Mouse (Mus musculus): ENCODE data around the gene Olfr576. TPM values are rescaled to one million over a fixed set of nuclear protein-coding genes. Genes with fewer than 3 reads are reported as not detected.
A peak's percentile ranks its signal among the peaks of the same experiment; 100 is the strongest.

Gene Olfr576
- not detected in 2 replicates for polyA plus RNA-seq (2015; fragmentation: Nextera tagmentation; extraction: Ambion mirVana)

DNA sequence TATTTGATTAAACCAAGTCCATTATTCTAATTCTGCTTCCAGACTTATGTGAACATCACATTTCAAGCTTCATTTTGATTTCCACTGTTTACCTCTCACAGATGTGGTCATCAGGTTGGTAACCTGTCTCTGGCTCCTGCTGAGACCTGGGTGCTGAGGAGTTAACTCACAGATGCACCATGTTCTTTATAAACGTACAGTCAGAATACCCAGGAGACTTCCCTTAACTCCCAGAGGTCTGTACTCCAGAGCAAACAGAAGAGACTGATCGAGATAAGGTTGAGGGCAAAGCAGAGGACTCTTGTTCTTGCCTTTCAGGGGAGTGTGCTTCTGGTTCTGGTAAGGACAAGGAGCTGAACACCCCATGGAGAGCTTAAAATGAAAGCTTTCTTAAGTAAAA, at the start of gene Olfr576:
Gene Olfr576 (plus strand): TSS at position 301 of the 400 bp plus-strand sequence.
- DNase-seq (ENCODE audit: low spot score): no peak

DNA sequence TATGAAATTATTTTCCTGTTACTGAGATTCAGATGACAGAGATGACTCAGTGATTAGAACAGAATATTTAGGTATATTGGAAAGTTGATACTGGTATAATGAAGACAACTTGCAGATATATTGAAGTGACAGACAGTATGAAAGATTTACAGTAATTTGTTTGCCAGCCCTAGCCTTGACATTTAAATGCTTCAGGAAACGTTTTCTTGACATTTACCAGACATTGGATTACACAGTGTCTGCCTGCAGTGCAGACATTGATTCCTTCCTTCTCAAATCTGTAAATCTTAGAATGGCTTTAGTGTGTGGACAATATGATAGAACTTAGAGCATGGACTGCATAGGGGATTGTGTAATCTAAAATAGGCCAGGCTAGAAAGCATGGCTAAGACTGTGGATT, 47.2 kb upstream of the Olfr576 start:
- no peak for DNase-seq (ENCODE audit: low spot score)

DNA sequence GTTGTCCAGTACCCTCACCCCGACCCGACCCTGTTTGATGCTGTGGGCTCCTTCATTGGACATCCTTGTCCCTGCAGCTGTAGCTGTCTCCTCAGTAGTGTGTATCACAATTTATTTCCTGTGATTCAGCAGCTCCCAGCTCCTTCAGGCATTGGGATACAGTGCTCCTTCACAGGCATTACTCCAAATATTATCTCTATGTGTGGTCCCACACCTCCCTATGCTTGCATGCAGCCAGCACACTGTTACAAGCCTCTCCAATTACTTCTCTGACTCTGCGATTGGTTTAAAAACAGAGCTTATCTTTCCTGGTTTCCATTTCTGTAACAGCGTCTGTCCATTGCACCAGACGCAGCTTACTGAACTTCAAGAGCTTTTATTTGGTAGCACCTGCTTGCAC, 46.1 kb upstream of the Olfr576 start:
- DNase-seq (ENCODE audit: low spot score): no peak

DNA sequence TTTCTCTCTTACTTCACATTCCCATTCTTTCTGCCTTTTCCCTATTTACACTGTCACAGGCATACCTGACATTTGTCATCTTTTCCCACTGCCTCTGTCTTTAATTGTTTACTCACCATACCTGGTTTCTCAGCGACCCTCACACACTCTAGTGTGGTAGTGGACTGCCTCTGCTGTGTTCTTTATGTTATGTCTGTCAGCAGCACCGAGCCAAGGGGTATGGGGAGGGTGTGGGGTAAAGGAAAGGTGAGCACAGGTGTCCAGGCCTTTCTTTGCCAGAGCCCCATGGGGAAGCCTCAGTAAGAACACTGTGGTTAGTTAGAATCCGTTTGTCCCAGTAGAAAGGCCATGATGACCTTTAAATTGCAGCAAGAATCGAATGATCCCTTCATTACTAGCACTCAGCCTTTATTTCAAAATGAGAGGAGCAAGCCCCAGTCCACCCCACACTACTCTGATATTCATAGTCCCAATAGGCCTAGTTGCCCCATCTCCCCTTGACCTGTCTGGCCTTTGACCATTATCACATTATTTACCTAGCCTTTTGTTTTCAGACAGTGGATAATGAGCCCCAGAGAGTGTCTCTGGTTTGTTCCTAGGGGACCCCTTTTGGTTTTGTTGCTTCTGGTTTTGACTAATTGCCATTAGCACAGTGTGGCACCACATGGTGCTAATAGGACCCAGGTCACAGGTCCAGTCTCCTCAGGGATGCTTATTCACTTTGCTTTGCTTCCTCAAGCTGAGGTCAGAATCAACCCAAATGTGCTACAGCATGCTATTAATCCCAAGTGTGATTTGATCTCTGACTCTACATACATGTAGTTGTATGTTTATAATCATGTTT, 45.2 kb upstream of the Olfr576 start, which contains the start of gene Olfr571:
Gene Olfr571 (minus strand): TSS at position 505 of the 844 bp plus-strand sequence.
- no peak for DNase-seq (ENCODE audit: low spot score)

DNA sequence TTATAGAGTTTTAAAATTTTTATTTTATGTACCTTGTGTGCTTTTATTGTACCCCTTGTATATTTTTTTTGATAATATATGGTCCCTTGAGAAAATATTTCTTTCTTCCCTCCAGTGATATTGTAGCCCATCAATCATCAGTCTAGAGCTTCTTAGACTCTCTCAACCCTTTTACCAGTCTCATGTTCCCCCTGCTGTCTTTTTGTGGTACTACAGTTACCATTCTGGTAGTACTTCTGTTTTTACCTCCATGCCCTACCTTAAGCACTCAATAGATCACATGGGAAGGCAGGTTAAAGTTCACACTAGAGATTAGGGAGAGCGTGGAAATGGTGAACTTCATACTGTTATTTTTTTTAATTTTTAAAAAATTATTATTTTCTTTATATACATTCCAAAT, 42.8 kb upstream of the Olfr576 start:
- DNase-seq (ENCODE audit: low spot score): peak; percentile 49

DNA sequence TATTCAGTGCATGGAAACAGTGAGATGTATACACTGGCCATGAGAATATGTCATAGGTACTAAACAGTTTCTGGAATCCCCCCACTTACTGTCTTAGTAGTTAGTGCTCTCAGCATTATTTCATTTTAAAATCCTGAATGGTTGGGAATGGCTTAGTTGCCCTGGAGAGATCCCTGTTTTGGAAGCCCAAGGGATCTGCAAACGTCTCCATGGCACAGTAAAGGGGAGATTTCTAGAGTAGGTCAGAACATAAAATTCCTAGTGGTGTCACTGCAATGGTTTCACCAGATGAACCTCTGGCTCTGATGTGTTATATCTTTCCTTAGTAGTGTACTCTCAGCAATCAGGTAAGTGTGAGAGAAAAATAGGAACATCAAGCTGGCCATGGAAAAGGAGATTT, 38.4 kb upstream of the Olfr576 start, which contains the start of gene Olfr572:
Gene Olfr572 (plus strand): TSS at position 301 of the 400 bp plus-strand sequence.
- DNase-seq (ENCODE audit: low spot score): no peak

DNA sequence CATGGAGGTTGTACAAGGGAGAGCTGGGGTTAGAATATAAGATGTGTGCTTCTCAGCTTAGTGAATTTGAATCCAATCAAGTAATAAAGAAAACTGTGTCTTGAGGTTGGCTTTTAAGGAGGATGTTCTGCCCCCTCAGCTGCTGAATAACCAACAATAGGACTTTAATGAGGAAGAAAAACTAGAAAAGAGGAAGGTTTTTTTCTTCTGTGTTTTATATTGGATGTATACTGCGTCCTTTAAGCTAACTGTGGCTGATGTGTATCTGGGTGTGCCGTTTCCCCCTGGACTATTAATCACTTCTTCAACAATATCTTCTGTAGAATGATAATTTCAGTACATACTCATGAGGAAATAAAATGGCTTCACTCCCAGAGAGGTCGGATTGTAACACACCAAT, 35.4 kb upstream of the Olfr576 start:
- no peak for DNase-seq (ENCODE audit: low spot score)

DNA sequence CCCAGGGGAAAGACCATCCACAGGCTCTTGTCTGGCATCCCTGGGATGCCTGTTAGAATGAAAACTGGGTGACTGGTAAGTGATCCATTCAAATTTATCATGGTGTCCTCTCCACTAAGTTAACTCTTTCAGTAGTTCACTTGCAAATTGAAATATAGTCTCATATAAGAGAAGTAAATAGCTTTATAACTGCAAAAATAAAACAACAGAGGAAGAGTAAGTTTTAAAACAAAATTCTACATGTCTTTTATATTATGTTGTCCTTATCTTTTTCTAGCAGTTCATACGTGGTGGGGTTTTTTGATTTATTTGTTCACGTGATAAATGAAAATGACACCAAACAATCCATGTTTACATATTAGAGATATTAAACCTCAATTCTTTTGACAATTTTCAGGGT, 20.0 kb upstream of the Olfr576 start, which contains the start of gene Olfr573-ps1:
Gene Olfr573-ps1 (minus strand): TSS at position 101 of the 400 bp plus-strand sequence.
- no peak for DNase-seq (ENCODE audit: low spot score)

DNA sequence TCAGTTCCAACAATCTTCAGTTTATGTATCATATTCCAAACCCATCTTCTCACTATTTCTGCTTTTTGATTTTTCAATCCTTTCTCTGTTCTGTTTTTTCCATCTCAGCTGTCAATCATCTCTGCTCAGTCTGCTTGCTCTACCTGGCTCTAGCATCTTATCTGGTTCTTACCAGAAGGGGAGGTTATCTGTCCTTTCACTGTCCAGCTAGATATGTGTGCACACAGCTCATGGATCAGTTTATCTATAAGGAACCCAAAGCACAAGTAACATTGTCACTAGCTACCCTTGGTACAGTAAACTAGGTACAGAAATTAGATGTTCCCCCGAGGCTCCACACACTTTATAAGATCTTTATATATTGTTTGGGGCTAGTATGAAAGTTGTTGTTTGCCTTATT, 19.0 kb upstream of the Olfr576 start:
- no peak for DNase-seq (ENCODE audit: low spot score)

DNA sequence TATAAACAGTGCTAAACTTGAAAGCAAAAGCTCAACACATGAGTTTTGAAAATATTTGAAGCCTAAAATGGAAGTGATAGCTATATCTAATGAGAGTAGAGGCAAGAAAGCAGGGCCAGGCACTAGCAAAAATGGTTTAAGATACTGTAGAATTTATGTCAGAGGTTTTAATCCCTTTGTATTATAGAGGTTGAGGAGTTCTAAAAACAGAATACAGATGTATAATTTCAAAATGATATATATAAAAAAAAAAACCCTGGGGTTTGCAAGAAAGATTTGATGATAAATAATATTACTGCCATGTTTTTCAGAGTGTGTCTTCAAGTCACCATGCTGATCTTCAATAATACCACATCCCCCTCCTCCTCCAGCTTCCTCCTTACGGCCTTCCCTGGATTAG, 14.3 kb upstream of the Olfr576 start, which contains the start of gene Olfr574:
Gene Olfr574 (plus strand): TSS at position 301 of the 400 bp plus-strand sequence.
- no peak for DNase-seq (ENCODE audit: low spot score)

DNA sequence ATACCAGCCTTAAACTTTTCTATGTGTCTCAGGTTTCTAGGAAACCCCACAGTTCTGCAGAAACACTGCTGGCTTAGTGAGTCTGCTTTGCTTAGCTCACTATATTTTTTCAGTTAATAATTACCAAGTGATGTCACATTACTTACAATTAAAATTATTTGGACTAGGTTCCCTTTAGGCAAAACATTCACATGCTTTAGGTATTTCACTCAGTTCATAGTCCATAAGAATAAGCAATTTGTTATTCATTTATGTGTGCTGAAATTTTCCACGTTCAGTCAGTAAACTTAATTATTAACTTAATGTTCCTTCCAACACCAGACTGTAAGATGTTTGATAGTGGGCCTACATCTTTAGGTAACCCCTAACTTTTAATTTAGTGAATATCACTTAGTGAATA, 11.7 kb upstream of the Olfr576 start:
- no peak for DNase-seq (ENCODE audit: low spot score)

DNA sequence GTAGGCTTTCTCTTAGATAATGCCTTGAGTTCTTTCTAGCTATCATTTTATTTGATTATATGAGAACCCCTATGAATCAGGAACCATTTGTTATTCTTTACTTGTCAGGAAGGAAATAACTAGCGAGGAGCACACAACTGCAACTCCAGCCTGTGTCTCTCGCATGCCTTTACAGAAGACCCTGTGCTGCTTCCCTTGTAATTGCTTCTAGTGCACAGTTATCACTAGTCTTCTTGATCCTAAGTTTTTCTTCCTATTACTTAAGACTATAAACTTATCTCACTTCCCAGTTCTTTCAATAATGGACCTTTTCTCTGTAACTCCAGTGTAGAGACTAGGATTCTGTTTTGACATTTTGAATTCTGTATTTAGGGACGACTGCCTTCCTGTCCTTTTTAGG, 4.3 kb upstream of the Olfr576 start:
- DNase-seq (ENCODE audit: low spot score): no peak

DNA sequence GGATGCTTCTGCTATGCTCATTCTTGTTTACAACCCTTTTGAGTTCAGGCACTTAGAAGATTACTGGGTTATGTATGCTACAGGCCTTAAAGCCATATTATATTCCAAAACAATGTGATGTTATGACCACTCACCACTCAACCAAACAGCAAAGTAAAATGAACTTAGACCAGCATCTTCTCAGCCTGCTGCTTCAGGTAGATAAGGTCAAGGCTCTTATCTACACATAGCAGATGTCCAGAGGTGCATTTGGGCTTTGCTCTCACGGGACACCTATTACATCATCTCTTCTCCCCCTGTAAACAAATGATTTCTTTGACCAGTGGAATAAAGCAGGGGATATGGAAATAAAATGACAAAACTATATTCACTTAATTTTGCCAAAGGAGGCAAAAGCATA, 3.9 kb upstream of the Olfr576 start, which contains the start of gene Olfr575:
Gene Olfr575 (minus strand): TSS at position 183 of the 400 bp plus-strand sequence.
- DNase-seq (ENCODE audit: low spot score): no peak

DNA sequence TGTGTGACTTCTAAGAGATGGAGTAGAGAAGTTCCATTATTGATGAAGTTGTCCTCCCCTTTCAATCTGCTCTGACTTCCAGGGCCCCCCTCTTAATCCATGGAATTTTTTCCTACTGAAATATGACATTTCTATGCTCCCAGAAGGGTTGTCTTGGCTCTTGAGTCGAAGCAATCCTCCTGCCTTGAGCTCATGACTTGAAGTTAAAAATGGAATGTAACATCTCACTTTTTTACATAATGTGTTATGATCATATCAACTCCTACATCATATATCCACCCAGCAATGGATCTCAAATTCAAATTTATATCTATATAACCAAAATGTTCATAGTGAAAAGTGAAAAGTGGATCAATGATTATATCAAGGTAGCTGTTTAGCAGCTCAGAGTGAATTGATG, 11.9 kb downstream of the Olfr576 start:
- no peak for DNase-seq (ENCODE audit: low spot score)

DNA sequence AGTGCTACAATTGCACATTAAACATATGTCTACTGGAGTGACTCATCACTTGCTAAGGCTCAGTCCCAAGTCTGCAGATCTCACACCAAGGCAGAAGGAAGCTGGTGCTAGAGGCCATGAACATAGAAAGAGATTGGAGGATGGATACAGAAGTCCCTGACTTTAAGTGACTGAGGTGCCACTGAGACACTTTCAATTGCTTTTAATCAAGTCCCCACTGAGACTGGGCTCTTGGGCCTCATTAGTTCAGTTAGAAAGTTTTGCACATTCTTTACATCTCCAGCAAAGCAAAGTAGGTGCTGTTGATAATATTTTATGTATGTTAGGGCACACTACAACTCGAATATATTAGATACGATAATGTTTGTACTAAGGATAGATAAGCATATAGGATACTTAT, 13.4 kb downstream of the Olfr576 start, which contains the start of gene Olfr577:
Gene Olfr577 (minus strand): TSS at position 101 of the 400 bp plus-strand sequence.
- DNase-seq (ENCODE audit: low spot score): no peak

DNA sequence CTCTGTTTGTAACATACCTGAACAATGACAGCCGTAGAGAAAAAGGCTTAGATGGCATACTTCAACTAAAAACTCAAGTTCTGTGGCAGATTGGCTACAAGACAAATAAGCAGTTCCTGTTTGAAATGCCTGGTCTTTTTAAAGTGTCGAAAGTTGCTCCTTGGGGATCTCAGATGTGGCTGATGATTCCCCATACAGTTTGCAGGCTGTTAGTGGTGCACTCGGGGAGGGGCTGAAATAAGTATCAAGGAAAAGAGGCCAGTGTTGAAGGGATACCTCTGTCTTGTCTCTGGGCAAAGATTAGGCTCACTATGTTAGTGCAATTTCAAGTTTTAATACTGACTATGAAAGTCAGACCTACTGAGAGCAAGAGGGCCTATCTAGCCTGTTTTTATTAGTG, 26.8 kb downstream of the Olfr576 start, which contains the start of gene Olfr578:
Gene Olfr578 (minus strand): TSS at position 101 of the 400 bp plus-strand sequence.
- no peak for DNase-seq (ENCODE audit: low spot score)

Other genes starting within 250 kb of the Olfr576 start
- gene Olfr33, start 243.6 kb upstream of the Olfr576 start, polyA plus RNA-seq (2015; fragmentation: Nextera tagmentation; extraction: Ambion mirVana): not detected in 2 replicates
- not detected in 2 replicates for gene Olfr559, start 235.2 kb upstream of the Olfr576 start, polyA plus RNA-seq (2015; fragmentation: Nextera tagmentation; extraction: Ambion mirVana)
- gene Olfr560, start 203.3 kb upstream of the Olfr576 start, polyA plus RNA-seq (2015; fragmentation: Nextera tagmentation; extraction: Ambion mirVana): not detected in 2 replicates
- 0.05 and 0.10 TPM in 2 replicates for gene Olfr78, start 203.2 kb upstream of the Olfr576 start, polyA plus RNA-seq (2015; fragmentation: Nextera tagmentation; extraction: Ambion mirVana)
- not detected in 2 replicates for gene Olfr561, start 191.4 kb upstream of the Olfr576 start, polyA plus RNA-seq (2015; fragmentation: Nextera tagmentation; extraction: Ambion mirVana)
- gene Olfr564, start 159.2 kb upstream of the Olfr576 start, polyA plus RNA-seq (2015; fragmentation: Nextera tagmentation; extraction: Ambion mirVana): not detected in 2 replicates
- gene Olfr566, start 103.9 kb upstream of the Olfr576 start, polyA plus RNA-seq (2015; fragmentation: Nextera tagmentation; extraction: Ambion mirVana): not detected in 2 replicates
- not detected in 2 replicates for gene Olfr568, start 85.5 kb upstream of the Olfr576 start, polyA plus RNA-seq (2015; fragmentation: Nextera tagmentation; extraction: Ambion mirVana)
- gene Olfr569, start 71.8 kb upstream of the Olfr576 start, polyA plus RNA-seq (2015; fragmentation: Nextera tagmentation; extraction: Ambion mirVana): not detected in 2 replicates
- not detected in 2 replicates for gene Olfr570, start 68.1 kb upstream of the Olfr576 start, polyA plus RNA-seq (2015; fragmentation: Nextera tagmentation; extraction: Ambion mirVana)
- not detected in 2 replicates for gene Olfr571, start 45.1 kb upstream of the Olfr576 start, polyA plus RNA-seq (2015; fragmentation: Nextera tagmentation; extraction: Ambion mirVana)
- not detected in 2 replicates for gene Olfr572, start 38.3 kb upstream of the Olfr576 start, polyA plus RNA-seq (2015; fragmentation: Nextera tagmentation; extraction: Ambion mirVana)
- not detected in 2 replicates for gene Olfr573-ps1, start 20.1 kb upstream of the Olfr576 start, polyA plus RNA-seq (2015; fragmentation: Nextera tagmentation; extraction: Ambion mirVana)
- not detected in 2 replicates for gene Olfr574, start 14.2 kb upstream of the Olfr576 start, polyA plus RNA-seq (2015; fragmentation: Nextera tagmentation; extraction: Ambion mirVana)
- gene Olfr575, start 3.9 kb upstream of the Olfr576 start, polyA plus RNA-seq (2015; fragmentation: Nextera tagmentation; extraction: Ambion mirVana): not detected in 2 replicates
- gene Olfr577, start 13.3 kb downstream of the Olfr576 start, polyA plus RNA-seq (2015; fragmentation: Nextera tagmentation; extraction: Ambion mirVana): not detected in 2 replicates
- not detected in 2 replicates for gene Olfr578, start 26.7 kb downstream of the Olfr576 start, polyA plus RNA-seq (2015; fragmentation: Nextera tagmentation; extraction: Ambion mirVana)
- gene Olfr582, start 75.4 kb downstream of the Olfr576 start, polyA plus RNA-seq (2015; fragmentation: Nextera tagmentation; extraction: Ambion mirVana): not detected in 2 replicates
- gene Olfr583, start 88.6 kb downstream of the Olfr576 start, polyA plus RNA-seq (2015; fragmentation: Nextera tagmentation; extraction: Ambion mirVana): not detected in 2 replicates
- gene Olfr584, start 119.2 kb downstream of the Olfr576 start, polyA plus RNA-seq (2015; fragmentation: Nextera tagmentation; extraction: Ambion mirVana): not detected in 2 replicates
- not detected in 2 replicates for gene Olfr585, start 135.1 kb downstream of the Olfr576 start, polyA plus RNA-seq (2015; fragmentation: Nextera tagmentation; extraction: Ambion mirVana)
- not detected in 2 replicates for gene Olfr586, start 163.0 kb downstream of the Olfr576 start, polyA plus RNA-seq (2015; fragmentation: Nextera tagmentation; extraction: Ambion mirVana)
- gene Olfr588-ps1, start 178.2 kb downstream of the Olfr576 start, polyA plus RNA-seq (2015; fragmentation: Nextera tagmentation; extraction: Ambion mirVana): not detected in 2 replicates
- not detected in 2 replicates for gene Olfr589, start 193.7 kb downstream of the Olfr576 start, polyA plus RNA-seq (2015; fragmentation: Nextera tagmentation; extraction: Ambion mirVana)
- not detected in 2 replicates for gene Olfr591, start 215.7 kb downstream of the Olfr576 start, polyA plus RNA-seq (2015; fragmentation: Nextera tagmentation; extraction: Ambion mirVana)
- gene Olfr592, start 222.1 kb downstream of the Olfr576 start, polyA plus RNA-seq (2015; fragmentation: Nextera tagmentation; extraction: Ambion mirVana): not detected in 2 replicates
- gene Olfr593, start 249.2 kb downstream of the Olfr576 start, polyA plus RNA-seq (2015; fragmentation: Nextera tagmentation; extraction: Ambion mirVana): not detected in 2 replicates